Mouse (Mus musculus) urinary bladder, postnatal 25 days (tissue): ENCODE measurements around the gene Rab43.
"Not testable (repeated sequence)": the region's sequence is repeated elsewhere in the genome, so short reads cannot be mapped to it uniquely, and the experiment has no call there.

Experiments used
- DNase-seq: peaks from one replicate; pipeline ENCODE4 v3.0.0; 2022; ENCODE audit warnings: low spot score

The Rab43 gene

DNA sequence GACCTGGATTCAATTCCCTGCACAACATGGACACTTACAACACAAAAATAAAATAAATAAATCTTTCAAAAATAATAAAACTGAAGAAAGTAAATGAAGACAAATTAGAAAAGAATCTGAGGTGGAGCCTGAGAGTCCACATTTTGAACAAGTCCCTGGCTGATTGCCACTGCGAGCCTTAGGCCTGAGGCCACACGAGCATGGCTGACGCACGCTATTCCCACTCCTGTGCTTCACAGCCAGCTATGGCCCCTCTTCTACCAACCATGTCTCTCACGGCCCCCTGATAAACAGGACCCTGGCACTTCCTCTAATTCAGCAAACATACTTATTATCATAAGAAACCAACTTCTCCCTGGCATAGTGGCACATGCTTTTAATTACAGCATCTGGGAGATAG lies 25.3 kb downstream of the Rab43 start:
- no peak for DNase-seq

DNA sequence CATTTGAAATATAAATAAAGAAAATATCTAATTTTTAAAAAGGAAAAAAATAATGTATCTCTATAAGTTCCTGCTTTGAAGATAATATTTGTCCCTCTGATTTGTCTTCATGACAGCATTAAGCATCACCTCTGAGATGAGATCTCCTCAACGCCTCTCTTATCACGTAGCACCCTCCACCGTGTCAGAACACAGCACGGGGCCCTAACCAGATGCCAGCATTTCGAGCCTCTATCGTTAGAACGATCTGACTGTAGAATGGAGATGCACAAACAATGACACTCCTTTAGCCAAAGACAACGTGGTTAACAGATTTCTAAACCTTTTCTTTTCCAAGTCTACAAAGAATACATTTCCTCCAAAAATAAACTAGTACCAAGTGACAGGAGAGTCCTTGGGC lies 27.9 kb downstream of the Rab43 start:
- DNase-seq = no peak

DNA sequence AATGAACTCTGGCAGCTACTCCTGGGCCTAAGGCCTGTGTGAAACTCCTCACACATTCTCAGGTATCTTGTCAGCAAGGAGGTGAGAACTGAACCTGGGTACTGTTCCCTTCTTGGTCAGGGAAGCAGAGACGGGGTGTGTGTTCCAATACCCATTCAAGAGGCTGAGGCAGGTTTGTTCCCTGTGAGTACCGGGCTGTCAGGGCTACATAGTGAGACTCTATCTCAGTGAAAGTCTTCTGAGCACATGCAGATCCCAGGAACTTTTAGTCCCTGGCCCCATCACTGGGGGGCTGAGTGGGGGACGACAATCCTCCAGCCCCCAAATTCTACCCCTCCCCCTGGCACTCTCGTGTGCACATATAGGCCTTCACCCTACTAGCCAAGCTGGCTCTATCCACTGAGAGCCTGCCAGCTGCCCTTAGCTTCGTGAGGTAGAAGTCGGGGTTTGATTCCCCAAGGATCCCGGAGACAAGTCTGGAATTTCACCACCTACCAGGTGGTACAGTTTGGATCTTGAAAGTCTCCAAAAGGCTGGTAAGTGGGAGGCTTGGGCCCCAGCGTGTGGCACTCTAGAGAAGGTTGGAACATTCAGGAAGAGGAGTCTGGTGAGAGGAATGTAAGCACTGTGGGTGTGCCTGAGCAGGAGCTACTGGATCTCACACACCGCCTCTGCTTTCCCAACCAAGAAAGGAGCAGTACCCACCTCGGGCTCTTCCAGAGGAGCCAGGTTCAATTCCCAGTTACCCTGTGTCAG lies 31.2 kb downstream of the Rab43 start:
- DNase-seq = no peak

DNA sequence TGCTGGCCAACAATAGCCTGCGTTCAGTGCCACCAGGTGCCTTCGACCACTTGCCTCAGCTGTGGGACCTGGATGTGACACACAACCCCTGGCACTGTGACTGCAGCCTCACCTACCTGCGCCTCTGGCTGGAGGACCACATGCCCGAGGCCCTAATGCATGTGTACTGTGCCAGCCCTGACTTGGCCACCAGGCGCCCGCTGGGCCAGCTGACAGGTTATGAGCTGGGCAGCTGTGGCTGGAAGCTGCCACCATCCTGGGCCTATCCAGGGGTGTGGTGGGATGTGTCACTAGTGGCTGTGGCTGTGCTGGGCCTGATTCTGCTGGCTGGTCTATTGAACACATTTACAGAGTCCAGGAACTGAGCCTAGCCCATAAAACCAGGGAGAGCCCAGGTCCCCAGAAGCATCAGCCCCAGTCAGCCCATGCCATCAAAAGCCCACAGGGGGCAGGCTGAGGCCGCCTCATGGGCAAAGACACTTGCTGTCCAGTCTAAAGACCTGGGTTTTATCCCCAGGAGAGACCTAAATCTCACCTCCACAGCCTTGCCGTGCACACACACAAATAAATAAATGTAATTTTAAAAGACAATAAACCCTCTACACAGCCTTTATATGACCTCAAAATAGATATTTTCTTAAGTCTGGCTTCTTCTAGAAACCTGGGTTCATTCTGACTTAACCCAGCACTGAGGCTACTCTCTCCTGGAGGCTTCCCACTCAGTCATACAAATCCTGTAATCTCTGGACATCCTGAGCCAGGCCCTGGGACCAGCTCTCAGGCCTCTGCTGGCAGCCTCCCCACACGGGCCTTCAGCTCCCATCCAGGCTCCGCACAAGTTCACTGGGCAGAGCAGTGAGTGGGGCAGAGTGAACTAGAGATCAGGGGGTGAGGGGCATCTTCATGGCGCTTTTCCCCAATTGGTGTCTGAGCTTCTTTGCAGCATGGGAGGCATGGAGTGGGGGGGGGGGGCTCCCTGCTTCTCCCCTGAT lies 32.5 kb downstream of the Rab43 start:
- no peak for DNase-seq

DNA sequence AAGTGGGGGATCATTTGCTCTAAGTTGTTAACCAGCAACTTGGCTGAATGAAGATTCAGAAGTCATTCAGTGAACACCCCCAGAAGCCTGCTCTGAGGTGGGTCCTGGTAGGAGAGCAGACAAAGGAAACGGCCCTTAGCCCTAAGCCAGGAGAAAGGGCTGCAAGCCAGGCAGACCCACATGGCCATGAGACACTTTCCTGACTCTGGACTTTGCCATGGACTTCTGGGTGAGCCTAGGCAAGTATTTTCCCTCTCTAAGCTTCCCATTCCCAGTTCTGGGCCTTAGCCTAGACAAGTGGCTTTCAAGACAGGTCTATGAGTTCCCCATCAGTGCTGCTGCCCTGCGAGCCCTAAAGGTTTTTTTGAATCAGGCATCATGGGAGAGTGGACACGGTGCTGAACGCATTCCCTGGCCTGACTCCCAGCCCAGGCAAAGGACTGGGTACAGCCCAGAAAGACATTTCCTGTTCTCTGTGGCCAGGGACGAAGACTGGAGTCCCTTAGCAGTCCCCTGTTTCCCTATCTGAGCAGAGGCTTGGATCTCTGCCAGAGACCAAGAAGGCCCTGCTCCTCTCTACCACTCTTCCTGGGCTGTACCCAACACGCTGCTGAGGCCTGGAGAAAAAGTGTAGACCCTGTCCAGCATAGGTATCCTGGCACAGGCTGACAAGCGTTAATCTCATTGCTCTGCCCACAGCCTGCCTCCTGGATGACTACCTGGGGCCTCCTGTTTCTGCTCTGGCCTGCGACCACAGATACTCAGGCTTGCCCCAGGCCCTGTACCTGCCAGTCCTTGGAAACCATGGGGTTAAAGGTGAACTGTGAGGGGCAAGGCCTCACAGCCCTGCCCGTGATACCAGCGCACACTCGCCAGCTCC lies 33.4 kb downstream of the Rab43 start:
- DNase-seq = no peak

DNA sequence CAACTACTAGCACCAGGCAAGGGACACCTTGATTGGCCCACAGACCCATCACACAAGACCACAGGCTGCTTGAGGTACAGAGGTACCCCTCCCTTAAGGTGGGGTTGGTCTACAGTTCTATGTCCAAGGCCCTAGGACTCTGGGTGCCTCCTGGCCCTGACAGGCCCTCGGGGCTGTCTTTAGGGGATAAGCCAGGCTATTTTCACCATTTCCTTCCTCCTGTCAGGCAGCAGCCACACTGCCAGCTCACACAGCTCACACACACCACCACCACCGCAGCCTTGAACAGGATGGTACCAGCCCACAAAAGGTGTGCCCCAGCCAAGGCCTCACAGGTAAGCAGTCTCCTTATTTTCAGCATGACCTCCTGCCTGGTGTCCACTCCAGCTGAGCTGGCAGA lies 34.1 kb downstream of the Rab43 start, which contains the start of gene Gp9:
Gene Gp9, plus strand, starts transcription at position 231 of the 400 bp plus-strand sequence.
- DNase-seq = no peak

DNA sequence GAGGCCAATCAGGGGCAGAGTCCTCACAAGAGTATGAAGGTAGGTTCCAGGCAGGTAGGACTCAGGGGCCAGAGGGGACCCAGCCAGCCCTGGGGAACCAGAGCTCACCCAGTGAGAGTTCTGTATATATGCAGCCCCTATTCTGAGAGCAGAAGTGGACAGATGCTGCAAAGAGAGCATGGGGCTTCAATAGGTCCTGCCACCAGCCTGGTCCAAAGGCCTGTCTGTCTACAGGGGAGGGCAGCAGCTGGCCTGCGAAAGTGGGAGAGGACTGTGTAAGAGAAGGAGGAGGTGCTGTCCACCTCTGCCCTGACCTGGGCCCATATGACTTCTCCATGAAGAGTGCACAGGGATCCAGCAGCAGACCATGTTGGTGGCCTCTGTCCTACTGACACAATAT lies 35.3 kb downstream of the Rab43 start:
- DNase-seq = no peak

DNA sequence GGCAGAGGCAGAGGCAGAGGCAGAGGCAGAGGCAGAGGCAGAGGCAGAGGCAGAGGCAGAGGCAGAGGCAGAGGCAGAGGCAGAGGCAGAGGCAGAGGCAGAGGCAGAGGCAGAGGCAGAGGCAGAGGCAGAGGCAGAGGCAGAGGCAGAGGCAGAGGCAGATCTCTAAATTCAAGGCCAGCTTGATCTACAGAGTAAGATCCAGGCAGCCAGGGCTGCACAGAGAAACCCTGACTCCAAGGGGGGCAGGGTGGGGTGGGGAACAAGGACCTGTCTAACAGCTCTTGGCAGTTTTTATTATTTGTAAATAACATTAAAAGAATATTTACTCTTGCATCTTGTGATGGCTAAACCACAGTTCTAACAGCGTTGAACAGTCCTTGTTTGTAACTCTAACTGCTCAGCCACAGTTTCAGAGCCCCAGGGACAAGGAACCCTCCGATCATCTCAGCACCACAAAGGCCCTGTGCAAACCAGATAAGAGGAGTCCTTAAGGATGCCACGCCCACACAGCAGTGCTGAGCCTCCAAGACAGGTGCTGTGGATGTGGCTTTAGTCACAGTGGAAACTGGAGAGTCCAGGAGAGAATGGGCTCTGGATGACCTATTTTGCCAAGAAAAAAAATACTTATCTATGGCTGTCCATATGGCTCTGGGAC lies 36.2 kb downstream of the Rab43 start:
- DNase-seq = no peak

DNA sequence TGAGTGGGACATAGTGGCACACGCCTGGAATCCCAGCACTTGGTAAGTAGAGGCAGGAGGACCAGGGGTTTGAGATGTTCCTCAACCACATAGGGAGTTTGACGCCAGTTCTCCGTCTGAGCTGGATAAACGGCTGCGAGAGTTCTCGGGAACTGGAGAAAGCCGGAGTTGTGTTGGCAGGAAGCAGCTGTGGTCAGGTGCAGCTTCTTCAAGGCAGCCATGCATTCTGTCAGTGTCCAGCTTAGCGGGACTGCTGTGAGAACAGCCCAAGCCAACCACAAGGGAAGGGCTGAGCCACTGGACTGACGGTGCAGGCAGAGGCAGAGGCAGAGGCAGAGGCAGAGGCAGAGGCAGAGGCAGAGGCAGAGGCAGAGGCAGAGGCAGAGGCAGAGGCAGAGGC lies 37.1 kb downstream of the Rab43 start:
- DNase-seq = no peak

DNA sequence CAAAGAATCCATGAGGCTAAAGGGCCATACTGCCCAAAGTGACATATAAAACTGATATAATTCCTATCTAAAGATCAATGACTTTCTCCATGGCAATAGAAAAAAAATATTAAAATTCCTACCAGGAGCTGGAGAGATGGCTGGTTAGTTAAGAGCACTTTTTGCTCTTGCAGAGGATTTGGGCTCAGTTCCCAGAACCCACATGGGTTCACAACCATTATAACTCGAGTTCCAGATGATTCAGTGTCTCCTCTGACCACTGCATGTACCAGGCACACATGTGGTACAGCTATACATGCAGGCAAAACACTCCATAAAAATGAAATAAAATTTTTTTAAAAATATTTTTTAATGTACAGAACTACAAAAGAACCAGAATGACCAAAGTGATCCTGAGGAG lies 37.5 kb downstream of the Rab43 start:
- no peak for DNase-seq

DNA sequence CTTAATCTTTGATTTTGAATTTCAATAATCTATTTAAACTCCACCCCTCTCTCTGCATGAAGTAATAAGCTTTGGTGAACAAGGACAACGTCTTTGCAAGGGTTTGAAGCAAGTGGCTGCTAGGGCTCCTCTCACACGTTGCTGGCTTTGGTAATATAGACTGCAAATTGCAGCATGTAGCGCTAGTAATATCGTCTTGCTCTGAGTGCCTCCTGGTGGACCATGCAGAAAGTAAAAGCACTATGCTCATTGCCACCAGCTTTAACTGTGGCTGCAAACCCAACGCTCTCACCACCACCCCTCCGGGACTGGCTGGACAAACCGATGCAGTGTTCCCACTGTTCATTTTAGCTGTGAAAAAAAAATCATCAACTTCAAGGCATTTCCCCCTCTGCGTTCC lies 41.3 kb downstream of the Rab43 start:
- no peak for DNase-seq

DNA sequence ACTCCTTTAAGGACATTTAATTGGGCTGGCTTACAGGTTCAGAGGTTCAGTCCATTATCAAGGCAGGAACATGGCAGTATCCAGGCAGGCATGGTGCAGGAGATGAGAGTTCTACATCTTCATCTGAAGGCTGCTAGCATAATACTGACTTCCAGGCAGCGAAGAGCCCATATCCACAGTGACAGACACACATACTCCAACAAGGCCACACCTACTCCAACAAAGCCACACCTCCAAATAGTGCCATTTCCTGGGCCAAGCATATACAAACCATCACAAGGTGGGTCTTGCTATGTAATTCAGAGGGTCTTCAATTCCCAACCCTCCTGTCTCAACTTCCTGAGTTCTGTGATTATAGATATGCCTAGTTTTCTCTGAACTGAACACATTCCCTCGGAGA lies 47.7 kb downstream of the Rab43 start:
- not testable (repeated sequence) for DNase-seq

DNA sequence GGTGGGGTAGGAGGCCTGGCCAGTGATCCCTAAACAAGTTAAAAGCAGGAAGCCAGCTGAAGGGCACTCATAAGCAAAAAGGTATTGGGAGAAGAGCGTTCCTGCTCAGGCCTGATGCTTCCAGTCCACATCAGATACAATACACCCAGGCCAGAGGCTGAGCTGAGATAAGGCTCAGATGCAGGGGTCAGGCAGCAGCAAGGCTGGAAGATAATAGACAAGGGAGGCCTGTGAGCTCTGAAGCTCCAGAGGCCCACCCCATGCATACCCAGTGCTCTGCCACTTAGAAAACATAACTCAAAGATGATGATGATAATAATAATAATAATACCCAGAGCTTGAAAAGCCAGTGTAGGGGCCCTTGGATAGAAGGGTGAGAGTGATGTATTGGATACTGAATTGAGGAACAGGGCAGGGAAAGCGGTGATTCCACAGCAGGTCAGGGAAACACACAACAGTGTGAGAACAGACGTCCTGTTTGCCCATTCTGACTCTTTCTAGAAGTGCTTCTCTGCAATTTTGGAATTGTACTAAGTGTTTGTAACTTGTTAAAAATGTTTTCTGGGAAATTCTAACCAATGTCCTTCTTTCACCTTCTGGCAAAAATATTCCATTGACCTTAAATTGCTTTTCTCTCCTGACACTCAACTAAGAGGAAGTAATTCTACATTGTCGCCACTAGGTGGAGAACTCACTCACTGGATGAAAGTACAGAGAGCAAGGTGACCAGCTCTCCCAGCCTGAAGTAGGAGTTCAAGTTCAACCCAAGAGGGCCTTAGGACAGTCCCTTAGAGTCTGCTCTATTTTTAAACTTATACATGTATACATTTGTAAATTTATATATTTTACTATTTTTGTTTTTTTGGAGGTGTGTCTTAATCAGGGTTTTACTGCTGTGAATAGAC lies 48.3 kb downstream of the Rab43 start:
- no peak for DNase-seq

DNA sequence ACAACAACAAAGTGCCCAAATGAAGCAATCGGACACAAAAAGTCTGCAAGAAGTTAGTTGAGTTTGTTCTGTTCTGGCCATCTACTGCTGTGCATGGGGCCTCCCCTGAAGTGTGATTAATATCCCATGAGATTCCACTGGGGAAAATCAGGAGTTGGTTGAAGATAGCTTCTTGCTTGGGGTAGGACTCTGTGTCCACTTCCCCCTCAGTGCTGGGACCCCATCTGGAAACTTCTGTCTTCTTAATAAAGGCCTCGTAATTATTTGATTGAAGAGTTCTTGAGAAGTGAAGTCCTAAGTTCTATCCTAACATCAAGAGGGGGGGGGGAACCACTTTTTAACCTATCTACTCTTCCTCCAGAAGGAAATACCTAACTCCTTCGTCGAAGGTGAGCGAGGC lies 49.8 kb downstream of the Rab43 start:
- no peak for DNase-seq

DNA sequence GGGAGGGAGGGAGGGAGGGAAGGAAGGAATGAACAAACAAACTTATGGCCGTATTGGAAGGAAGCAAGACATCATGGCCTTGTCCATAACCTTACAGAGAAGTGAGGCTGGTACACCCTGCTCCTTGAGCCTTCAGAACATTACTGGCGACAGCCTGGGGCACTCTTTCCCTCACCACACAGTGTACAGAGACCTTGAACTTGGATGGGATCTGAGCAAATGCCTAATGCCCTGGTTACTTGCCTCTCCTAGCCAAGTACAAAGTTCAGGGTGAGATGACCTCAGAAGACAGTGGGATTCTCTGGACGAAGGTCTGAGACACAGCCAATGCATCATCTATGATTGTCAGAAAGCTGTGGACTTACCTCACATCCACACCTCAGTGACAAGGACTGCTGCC lies 52.1 kb downstream of the Rab43 start:
- DNase-seq = no peak

DNA sequence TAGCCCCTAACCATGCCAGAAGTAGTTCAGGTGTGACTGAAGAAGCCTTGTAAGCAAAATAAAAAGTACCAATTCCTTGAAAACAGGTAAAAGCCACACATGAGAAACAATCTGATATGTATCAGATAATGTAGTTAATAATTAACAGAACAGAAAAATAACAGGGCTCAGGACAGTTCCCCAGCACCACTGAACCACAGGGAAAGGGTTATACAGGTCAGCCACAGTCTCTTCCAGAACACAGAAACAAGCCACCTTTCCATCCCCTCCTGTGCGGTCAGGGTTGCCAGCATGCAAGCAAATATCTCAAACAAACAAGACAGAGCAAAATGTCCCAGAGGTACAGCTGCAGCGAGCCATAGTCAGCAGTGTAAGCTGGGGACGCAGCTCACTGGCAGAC lies 52.6 kb downstream of the Rab43 start:
- DNase-seq = no peak

DNA sequence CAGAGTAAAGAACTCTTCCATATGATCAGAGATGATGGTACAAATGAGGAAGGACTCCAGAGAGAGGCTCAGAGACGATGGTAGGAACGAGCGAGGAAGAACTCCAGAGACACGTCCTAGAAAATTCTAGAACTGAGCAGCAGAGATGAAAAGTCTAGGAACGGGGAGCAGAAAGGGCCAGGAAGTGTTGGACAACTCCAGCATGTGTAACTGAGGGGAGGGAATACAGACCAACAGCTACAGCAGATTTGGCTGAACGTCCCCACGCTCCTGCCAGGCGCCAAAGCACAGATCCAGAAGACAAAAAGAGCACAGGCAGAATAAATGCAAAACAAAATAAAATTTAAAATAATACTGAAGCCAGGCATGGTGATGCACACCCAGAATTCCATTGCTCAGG lies 55.1 kb downstream of the Rab43 start:
- no peak for DNase-seq

DNA sequence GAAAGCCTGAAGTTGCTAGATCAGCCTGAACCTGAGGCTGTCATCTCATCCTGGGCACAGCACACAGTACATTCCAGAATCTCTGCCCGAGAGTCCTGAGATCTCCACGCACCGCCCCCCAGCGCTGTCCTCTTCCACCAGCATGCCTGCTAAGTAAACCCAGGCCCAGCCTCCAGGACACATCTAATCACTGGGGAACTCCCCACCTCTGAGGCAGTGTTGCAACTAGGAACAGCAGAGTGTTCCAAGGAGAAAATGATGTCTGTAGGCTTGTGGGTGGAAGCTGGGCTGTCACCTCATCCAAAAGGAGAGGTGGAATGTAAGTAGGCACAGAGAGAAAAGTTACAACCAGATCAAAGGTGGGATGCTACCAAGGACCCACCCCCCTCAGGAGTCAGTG lies 56.8 kb downstream of the Rab43 start:
- DNase-seq = no peak

DNA sequence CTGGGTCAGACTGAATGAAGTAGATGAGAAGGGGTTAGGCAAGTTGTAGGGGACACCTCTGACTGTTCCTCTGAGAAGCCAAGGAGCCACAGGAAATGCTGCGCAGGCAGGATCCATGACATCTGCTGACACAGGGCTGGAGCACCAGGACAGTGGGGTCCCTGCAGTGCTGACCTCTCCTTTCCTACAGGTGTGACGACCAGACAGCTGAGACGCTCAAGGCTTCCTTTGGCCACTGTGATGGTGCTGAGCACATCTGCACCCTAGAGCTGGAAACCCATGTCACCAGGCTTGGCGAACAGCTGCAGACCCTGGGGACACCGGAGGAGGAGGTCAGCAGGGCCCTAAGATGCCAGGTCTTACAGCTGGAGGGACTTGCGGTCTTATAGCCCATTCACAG lies 60.4 kb downstream of the Rab43 start:
- no peak for DNase-seq

DNA sequence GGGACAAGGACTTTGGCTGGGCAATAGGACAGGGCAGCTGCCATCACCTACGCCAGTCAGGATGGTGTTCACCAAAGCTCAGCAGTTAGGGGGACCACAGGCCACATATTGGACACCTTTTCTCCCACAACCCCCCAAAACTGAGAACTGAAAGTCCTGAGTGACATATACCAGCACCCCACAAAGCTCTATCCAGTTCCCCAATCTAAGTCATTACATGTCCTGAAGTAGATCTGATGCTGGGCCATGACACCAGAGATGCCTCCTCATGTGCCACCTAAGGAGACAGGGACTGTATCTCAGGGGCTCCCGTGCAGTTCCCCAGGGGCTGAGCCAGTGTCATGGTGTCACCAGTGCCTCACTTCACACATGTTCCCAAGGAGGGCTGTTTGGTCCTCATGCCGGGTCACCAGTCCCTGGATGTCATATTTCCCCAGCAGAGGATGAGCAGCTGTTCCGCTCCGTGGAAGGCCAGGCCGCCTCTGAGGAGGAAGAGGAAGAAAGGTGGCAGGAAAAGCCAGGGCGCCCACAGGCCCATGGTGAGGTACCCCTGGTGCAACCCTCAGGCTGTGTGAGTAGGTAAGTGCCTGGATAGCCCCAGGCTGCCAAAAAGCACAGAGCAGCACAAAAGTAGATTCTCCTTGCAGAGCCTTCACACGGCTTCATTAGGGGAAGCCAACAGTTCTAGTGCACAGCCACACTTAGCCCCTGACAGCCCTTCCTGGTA lies 61.6 kb downstream of the Rab43 start:
- no peak for DNase-seq
